Mouse (Mus musculus): ENCODE data around the gene Med13. TPM values are rescaled to one million over a fixed set of nuclear protein-coding genes. Genes with fewer than 3 reads are reported as not detected.
"Not testable (repeated sequence)": the region's sequence is repeated elsewhere in the genome, so short reads cannot be mapped to it uniquely, and the experiment has no call there.

Med13 gene
- polyA plus RNA-seq, 1 experiment from 2014 or later = 9.3 TPM

GRCm38 (mm10) chr11:86347387-86348122 lies 9.8 kb downstream of the Med13 start:
- peaks cover 45% of the 10 kb centered on the region for H3K36me3 ChIP-seq (replicated peaks)
- H3K9me3 ChIP-seq = no peaks in the 10 kb centered on the region
- H3K27me3 ChIP-seq (replicated peaks; ENCODE audit: low read depth, poor library complexity, severe bottlenecking) = no peaks in the 10 kb centered on the region
- H3K27ac ChIP-seq (replicated peaks) = no peak overlapping the region
- H3K4me1 ChIP-seq = peaks cover 4% of the 10 kb centered on the region; the same call in 1 of the 2 replicates
- no peak for DNase-seq (ENCODE audit: low spot score)
- H3K4me3 ChIP-seq = no peak overlapping the region
- WGBS = 84% methylated on average over 5 of the region's 5 CpGs

DNA sequence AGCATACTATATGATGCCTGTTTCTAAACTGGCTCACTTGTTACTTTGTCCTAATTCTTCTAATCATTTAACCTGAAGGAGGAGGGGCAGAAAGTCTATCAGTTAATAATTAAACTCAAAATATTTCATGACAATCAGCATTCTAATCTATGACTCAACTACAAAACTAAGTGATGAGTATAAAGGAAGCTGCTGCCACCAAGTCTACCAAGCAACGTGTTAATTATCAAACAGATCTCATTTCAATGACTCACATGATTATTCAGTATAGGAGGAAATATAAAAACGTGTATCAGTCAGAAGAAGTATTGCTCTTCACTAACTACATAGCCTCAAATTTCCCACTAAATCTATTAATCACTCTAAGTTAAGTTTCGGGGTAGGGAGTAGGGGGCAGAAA lies 10.9 kb downstream of the Med13 start:
- H3K9me3 ChIP-seq = no peaks in the 10 kb centered on the region
- H3K4me1 ChIP-seq = peaks cover under 1% of the 10 kb centered on the region; the same call in 1 of the 2 replicates
- peaks cover 51% of the 10 kb centered on the region for H3K36me3 ChIP-seq (replicated peaks)
- WGBS = 90% methylated on average over 3 of the region's 3 CpGs
- DNase-seq (ENCODE audit: low spot score) = no peak
- H3K27ac ChIP-seq (replicated peaks) = no peak overlapping the region
- no peaks in the 10 kb centered on the region for H3K27me3 ChIP-seq (replicated peaks; ENCODE audit: low read depth, poor library complexity, severe bottlenecking)
- no peak overlapping the region for H3K4me3 ChIP-seq

DNA sequence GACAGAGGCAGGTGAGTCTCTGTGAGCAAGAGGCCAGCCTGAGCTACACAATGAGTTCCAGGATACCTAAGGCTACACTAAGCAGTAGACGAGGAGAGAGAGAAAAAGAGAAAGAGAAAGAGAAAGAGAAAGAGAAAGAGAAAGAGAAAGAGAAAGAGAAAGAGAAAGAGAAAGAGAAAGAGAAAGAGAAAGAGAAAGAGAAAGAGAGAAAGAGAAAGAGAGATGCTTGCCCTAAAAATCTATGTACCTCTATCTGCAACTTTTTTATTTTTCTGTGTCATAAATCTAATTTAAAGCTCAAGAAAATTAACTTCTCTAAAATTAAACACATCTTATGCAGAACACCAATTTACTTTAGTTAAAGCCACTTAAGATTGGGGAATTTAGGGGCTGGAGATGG lies 12.5 kb downstream of the Med13 start:
- not testable (repeated sequence) for H3K27me3 ChIP-seq (replicated peaks; ENCODE audit: low read depth, poor library complexity, severe bottlenecking); DNase-seq (ENCODE audit: low spot score); H3K4me1 ChIP-seq; H3K27ac ChIP-seq (replicated peaks); H3K4me3 ChIP-seq; H3K9me3 ChIP-seq
- peaks cover 60% of the 10 kb centered on the region for H3K36me3 ChIP-seq (replicated peaks)
- WGBS = 95% methylated on average over 1 of the region's 1 CpGs

DNA sequence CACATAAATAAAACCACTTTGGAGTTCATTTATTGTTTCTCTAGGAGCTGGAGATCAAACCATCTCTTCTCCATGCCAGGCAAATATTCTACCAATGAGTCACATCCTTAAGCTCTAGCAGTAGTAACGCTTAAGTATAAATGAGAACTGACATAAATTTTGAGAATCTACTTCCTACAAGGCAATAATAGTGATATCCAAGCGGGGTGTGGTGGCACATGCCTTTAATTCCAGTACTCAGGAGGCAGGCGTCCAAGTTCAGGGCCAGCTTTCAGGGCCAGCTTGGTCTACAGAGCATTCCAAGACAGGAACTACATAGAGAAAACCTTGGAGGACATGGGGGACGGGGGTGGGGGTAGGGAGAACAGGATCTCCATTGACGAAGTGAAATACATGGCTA lies 33.2 kb downstream of the Med13 start:
- Histone ChIP-seq H3K27ac (replicated peaks) (no peak overlapping the region), H3K27me3 (replicated peaks; ENCODE audit: low read depth, poor library complexity, severe bottlenecking) (no peaks in the 10 kb centered on the region), H3K9me3 (no peaks in the 10 kb centered on the region), H3K4me1 (no peaks in the 10 kb centered on the region), H3K4me3 (no peak overlapping the region), H3K36me3 (replicated peaks) (peaks cover 79% of the 10 kb centered on the region)
- 86% methylated on average over 5 of the region's 5 CpGs for WGBS
- no peak for DNase-seq (ENCODE audit: low spot score)

- not testable (repeated sequence) for H3K27me3 ChIP-seq (replicated peaks; ENCODE audit: low read depth, poor library complexity, severe bottlenecking); H3K4me1 ChIP-seq; H3K9me3 ChIP-seq; H3K4me3 ChIP-seq; H3K27ac ChIP-seq (replicated peaks); DNase-seq (ENCODE audit: low spot score)
- peaks cover 60% of the 10 kb centered on the region for H3K36me3 ChIP-seq (replicated peaks)
- 87% methylated on average over 3 of the region's 3 CpGs for WGBS
Measured at GRCm38 (mm10) chr11:86314992-86315391, 42.4 kb downstream of the Med13 start.

- no peaks in the 10 kb centered on the region for H3K27me3 ChIP-seq (replicated peaks; ENCODE audit: low read depth, poor library complexity, severe bottlenecking)
- no peaks in the 10 kb centered on the region for H3K9me3 ChIP-seq
- no peak for DNase-seq (ENCODE audit: low spot score)
- 87% methylated on average over 6 of the region's 6 CpGs for WGBS
- H3K36me3 ChIP-seq (replicated peaks) = peaks cover 51% of the 10 kb centered on the region
- no peak overlapping the region for H3K27ac ChIP-seq (replicated peaks)
- no peaks in the 10 kb centered on the region for H3K4me1 ChIP-seq
- H3K4me3 ChIP-seq = no peak overlapping the region
Measured at GRCm38 (mm10) chr11:86310280-86310679, 47.1 kb downstream of the Med13 start.

GRCm38 (mm10) chr11:86292201-86292600 lies 65.2 kb downstream of the Med13 start:
- H3K27me3 ChIP-seq (replicated peaks; ENCODE audit: low read depth, poor library complexity, severe bottlenecking); H3K4me3 ChIP-seq; H3K27ac ChIP-seq (replicated peaks); H3K9me3 ChIP-seq; DNase-seq (ENCODE audit: low spot score); H3K4me1 ChIP-seq: not testable (repeated sequence)
- 96% methylated on average over 10 of the region's 10 CpGs for whole genome bisulfite sequencing
- peaks cover 80% of the 10 kb centered on the region for H3K36me3 ChIP-seq (replicated peaks)

GRCm38 (mm10) chr11:86291714-86292113 lies 65.7 kb downstream of the Med13 start:
- Histone ChIP-seq H3K27ac (replicated peaks) (no peak overlapping the region), H3K4me3 (no peak overlapping the region), H3K4me1 (no peaks in the 10 kb centered on the region), H3K27me3 (replicated peaks; ENCODE audit: low read depth, poor library complexity, severe bottlenecking) (no peaks in the 10 kb centered on the region), H3K9me3 (no peaks in the 10 kb centered on the region), H3K36me3 (replicated peaks) (peaks cover 79% of the 10 kb centered on the region)
- WGBS = 93% methylated on average over 6 of the region's 6 CpGs
- DNase-seq (ENCODE audit: low spot score) = no peak

DNA sequence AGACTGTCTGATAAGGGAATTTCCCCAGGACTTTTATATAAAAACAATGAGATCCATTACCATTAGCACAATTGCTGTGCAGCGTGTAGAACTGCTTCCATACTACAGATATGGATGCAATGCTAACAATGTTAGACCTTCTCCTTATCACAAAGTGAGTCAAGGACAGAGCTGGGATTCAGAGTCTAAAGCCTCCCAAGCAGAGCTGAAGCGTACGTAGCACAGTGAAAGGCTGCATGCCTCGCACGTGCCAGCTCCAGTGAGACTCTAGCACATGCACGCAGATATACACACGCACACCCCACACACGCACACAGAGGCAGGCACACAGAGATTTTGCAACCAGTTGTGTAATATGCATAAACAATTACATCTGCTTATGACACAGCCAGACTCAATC lies 71.7 kb downstream of the Med13 start:
- Histone ChIP-seq H3K27me3 (replicated peaks; ENCODE audit: low read depth, poor library complexity, severe bottlenecking) (no peaks in the 10 kb centered on the region), H3K27ac (replicated peaks) (no peak overlapping the region), H3K4me1 (no peaks in the 10 kb centered on the region), H3K4me3 (no peak overlapping the region), H3K36me3 (replicated peaks) (peaks cover 96% of the 10 kb centered on the region), H3K9me3 (no peaks in the 10 kb centered on the region)
- WGBS = 94% methylated on average over 8 of the region's 8 CpGs
- DNase-seq (ENCODE audit: low spot score) = no peak

GRCm38 (mm10) chr11:86278442-86279102 lies 78.8 kb downstream of the Med13 start:
- 96% methylated on average over 6 of the region's 6 CpGs for WGBS
- peaks cover 97% of the 10 kb centered on the region for H3K36me3 ChIP-seq (replicated peaks)
- no peaks in the 10 kb centered on the region for H3K27me3 ChIP-seq (replicated peaks; ENCODE audit: low read depth, poor library complexity, severe bottlenecking)
- H3K27ac ChIP-seq (replicated peaks) = no peak overlapping the region
- H3K4me1 ChIP-seq = no peaks in the 10 kb centered on the region
- no peaks in the 10 kb centered on the region for H3K9me3 ChIP-seq
- no peak for DNase-seq (ENCODE audit: low spot score)
- no peak overlapping the region for H3K4me3 ChIP-seq

GRCm38 (mm10) chr11:86257460-86258076 lies 99.8 kb downstream of the Med13 start, which contains the start of gene Ints2:
TSS of gene Ints2 (minus strand) at chr11:86257575.
- peak; percentile 95 for DNase-seq (ENCODE audit: low spot score)
- Histone ChIP-seq H3K4me3 (peak within 1 kb of the TSS; percentile 76), H3K9me3 (no peaks in the 10 kb centered on the region), H3K4me1 (peaks cover 14% of the 10 kb centered on the region), H3K27ac (replicated peaks) (peak within 1 kb of the TSS; percentile 91), H3K27me3 (replicated peaks; ENCODE audit: low read depth, poor library complexity, severe bottlenecking) (no peaks in the 10 kb centered on the region), H3K36me3 (replicated peaks) (peaks cover 32% of the 10 kb centered on the region)
- 12% methylated on average over 32 of the region's 32 CpGs for WGBS

DNA sequence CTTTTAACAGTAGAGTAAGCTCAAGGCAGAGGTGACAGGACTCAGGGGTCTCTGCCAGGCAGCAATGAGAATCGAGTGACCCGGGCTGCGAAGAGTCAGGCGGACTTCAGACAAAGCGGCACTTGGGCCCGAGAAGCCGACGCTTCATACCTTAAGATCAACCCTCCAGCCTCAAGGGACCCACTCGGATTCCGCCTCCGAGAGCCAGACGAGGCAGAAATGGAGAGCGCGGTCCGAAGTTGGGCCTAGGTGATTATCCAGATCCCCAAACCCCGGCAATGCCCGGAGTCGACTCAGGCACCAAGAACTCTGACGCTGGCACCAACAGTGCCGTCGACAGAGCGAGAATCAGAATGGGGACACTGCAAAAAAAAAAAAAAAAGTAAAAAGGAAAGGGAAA lies 100.3 kb downstream of the Med13 start:
- H3K9me3 ChIP-seq = no peaks in the 10 kb centered on the region
- 0% methylated on average over 22 of the region's 22 CpGs for WGBS
- H3K4me1 ChIP-seq = peaks cover 14% of the 10 kb centered on the region
- H3K4me3 ChIP-seq = peak overlapping the region; percentile 76
- peaks cover 37% of the 10 kb centered on the region for H3K36me3 ChIP-seq (replicated peaks)
- peak; percentile 55 for DNase-seq (ENCODE audit: low spot score)
- peak overlapping the region; percentile 91 for H3K27ac ChIP-seq (replicated peaks)
- H3K27me3 ChIP-seq (replicated peaks; ENCODE audit: low read depth, poor library complexity, severe bottlenecking) = no peaks in the 10 kb centered on the region

GRCm38 (mm10) chr11:86253342-86253741 lies 104.1 kb downstream of the Med13 start:
- Histone ChIP-seq H3K36me3 (replicated peaks) (peaks cover 72% of the 10 kb centered on the region), H3K4me3 (no peak overlapping the region), H3K9me3 (no peaks in the 10 kb centered on the region), H3K27me3 (replicated peaks; ENCODE audit: low read depth, poor library complexity, severe bottlenecking) (no peaks in the 10 kb centered on the region), H3K27ac (replicated peaks) (no peak overlapping the region), H3K4me1 (peaks cover 14% of the 10 kb centered on the region)
- 93% methylated on average over 1 of the region's 1 CpGs for WGBS
- DNase-seq (ENCODE audit: low spot score) = no peak
